Mouse (Mus musculus): Measurements from ENCODE around the gene Adgre4.
"Not testable (repeated sequence)": the region's sequence is repeated elsewhere in the genome, so short reads cannot be mapped to it uniquely, and the experiment has no call there.

The Adgre4 gene

GRCm38 (mm10) chr17:55749786-55750185 is at the start of gene Adgre4:
Adgre4 (plus strand) TSS chr17:55749984.
- no peak for DNase-seq (ENCODE audit: low spot score)

GRCm38 (mm10) chr17:55702161-55702820 is 47.5 kb upstream of the Adgre4 start:
- DNase-seq (ENCODE audit: low spot score), result peak; percentile 53

GRCm38 (mm10) chr17:55702865-55703264 is 46.9 kb upstream of the Adgre4 start:
- no peak for DNase-seq (ENCODE audit: low spot score)

GRCm38 (mm10) chr17:55711984-55712811 is 37.6 kb upstream of the Adgre4 start, which contains the start of gene Pot1b:
Pot1b (minus strand) TSS chr17:55712628.
- DNase-seq (ENCODE audit: low spot score), result peak; percentile 97

- no peak for DNase-seq (ENCODE audit: low spot score)
These were observed 28.5 kb upstream of the Adgre4 start for GRCm38 (mm10) chr17:55721270-55721669.

GRCm38 (mm10) chr17:55722250-55722649 is 27.5 kb upstream of the Adgre4 start:
- DNase-seq (ENCODE audit: low spot score), result no peak

GRCm38 (mm10) chr17:55726193-55726592 is 23.6 kb upstream of the Adgre4 start:
- no peak for DNase-seq (ENCODE audit: low spot score)

GRCm38 (mm10) chr17:55736675-55737074 is 13.1 kb upstream of the Adgre4 start:
- no peak for DNase-seq (ENCODE audit: low spot score)

- DNase-seq (ENCODE audit: low spot score), result no peak
These were observed 1.4 kb downstream of the Adgre4 start for GRCm38 (mm10) chr17:55751170-55751569.

GRCm38 (mm10) chr17:55813642-55814041 is 63.9 kb downstream of the Adgre4 start:
- no peak for DNase-seq (ENCODE audit: low spot score)

GRCm38 (mm10) chr17:55816853-55817252 is 67.1 kb downstream of the Adgre4 start:
- DNase-seq (ENCODE audit: low spot score), result no peak

GRCm38 (mm10) chr17:55821566-55821965 is 71.8 kb downstream of the Adgre4 start:
- no peak for DNase-seq (ENCODE audit: low spot score)

GRCm38 (mm10) chr17:55843067-55843466 is 93.3 kb downstream of the Adgre4 start:
- DNase-seq (ENCODE audit: low spot score), result no peak

- DNase-seq (ENCODE audit: low spot score), result no peak
These were observed 127.4 kb downstream of the Adgre4 start for GRCm38 (mm10) chr17:55877184-55877583.

GRCm38 (mm10) chr17:55878282-55878635 is 128.5 kb downstream of the Adgre4 start:
- peak; percentile 10 for DNase-seq (ENCODE audit: low spot score)

GRCm38 (mm10) chr17:55878636-55879369 is 129.0 kb downstream of the Adgre4 start, which contains the start of gene Zfp119a:
Zfp119a (minus strand) TSS chr17:55878930.
- DNase-seq (ENCODE audit: low spot score), result peak; percentile 73

GRCm38 (mm10) chr17:55883631-55884030 is 133.8 kb downstream of the Adgre4 start:
- no peak for DNase-seq (ENCODE audit: low spot score)

- no peak for DNase-seq (ENCODE audit: low spot score)
These were observed 135.1 kb downstream of the Adgre4 start for GRCm38 (mm10) chr17:55884912-55885311.

- not testable (repeated sequence) for DNase-seq (ENCODE audit: low spot score)
These were observed 142.7 kb downstream of the Adgre4 start for GRCm38 (mm10) chr17:55892406-55892955.

- DNase-seq (ENCODE audit: low spot score), result no peak
These were observed 153.3 kb downstream of the Adgre4 start for GRCm38 (mm10) chr17:55903087-55903486.
